Mouse (Mus musculus): ENCODE data around the gene Nfu1.

- no peak for TF ChIP-seq CTCF (IDR thresholded peaks at IDR 0.05; ENCODE audit: low read depth, low read length)
- no peak for TF ChIP-seq POLR2A (IDR thresholded peaks at IDR 0.05; ENCODE audit: insufficient read depth, low read length)
Observed at GRCm38 (mm10) chr6:87021791-87022190, 12.8 kb downstream of the Nfu1 start.
